Mouse (Mus musculus) MEL (cell line): ENCODE measurements at regions not wholly inside any gene's neighbourhood (a gene's known extent, or its start where the extent isn't known, plus 50 kb on each side); places are given as distances from the start of the nearest gene placed in this dataset.

Source experiments
- CHD1 ChIP-seq: IDR thresholded peaks from 2 replicates; pipeline ENCODE4 v1.6.1; 2012; ENCODE audit warnings: low read depth, mild to moderate bottlenecking, inconsistent platforms, low read length, improper control_type of control experiment
- CTCF ChIP-seq, 3 experiments: IDR thresholded peaks in 2 of 3; conservative IDR thresholded peaks in 1 of 3; 2 replicates each; pipeline ENCODE4 v1.5.1; 2011 to 2012; ENCODE audit warnings: low read length in 3 of 3, low read depth in 2 of 3, mild to moderate bottlenecking in 2 of 3, improper control_type of control experiment in 1 of 3, inconsistent platforms in 1 of 3, mixed read lengths in 1 of 3, moderate library complexity in 1 of 3; ENCODE audit not compliant: control insufficient read depth in 1 of 3, insufficient read depth in 1 of 3, poor library complexity in 1 of 3, severe bottlenecking in 1 of 3
- EP300 ChIP-seq, 2 experiments: IDR thresholded peaks; 2 replicates each; pipeline ENCODE4 v1.6.1; 2011; ENCODE audit warnings: improper control_type of control experiment in 2 of 2, low read length in 2 of 2, low read depth in 1 of 2, mild to moderate bottlenecking in 1 of 2
- GABPA ChIP-seq: IDR thresholded peaks from 2 replicates; pipeline ENCODE4 v1.6.1; 2012; ENCODE audit warnings: low read depth, mild to moderate bottlenecking, inconsistent platforms, low read length, improper control_type of control experiment, moderate library complexity
- NRF1 ChIP-seq: IDR thresholded peaks from 2 replicates; pipeline ENCODE4 v1.6.1; 2014; ENCODE audit warnings: low read depth, mild to moderate bottlenecking, inconsistent platforms, low read length, improper control_type of control experiment, moderate library complexity; ENCODE audit not compliant: poor library complexity, insufficient read depth, severe bottlenecking
- POLR2A ChIP-seq, 2 experiments: IDR thresholded peaks; 2 replicates each; pipeline ENCODE4 v1.6.1; 2011 to 2012; ENCODE audit warnings: low read length in 2 of 2, mild to moderate bottlenecking in 2 of 2, control low read depth in 1 of 2, improper control_type of control experiment in 1 of 2, low read depth in 1 of 2, moderate library complexity in 1 of 2; ENCODE audit not compliant: control insufficient read depth in 1 of 2, insufficient read depth in 1 of 2, poor library complexity in 1 of 2
- RAD21 ChIP-seq: IDR thresholded peaks from 2 replicates; pipeline ENCODE4 v1.6.1; 2011; ENCODE audit warnings: mild to moderate bottlenecking, low read depth, low read length, improper control_type of control experiment
- TAL1 ChIP-seq: IDR thresholded peaks from 2 replicates; pipeline ENCODE4 v1.6.1; 2012; ENCODE audit warnings: mild to moderate bottlenecking, inconsistent platforms, low read length, moderate library complexity, mixed read lengths
- TCF12 ChIP-seq: IDR thresholded peaks from 2 replicates; pipeline ENCODE4 v1.6.1; 2014; ENCODE audit warnings: low read depth, mild to moderate bottlenecking, inconsistent platforms, low read length, improper control_type of control experiment, moderate library complexity
- UBTF ChIP-seq: IDR thresholded peaks from 2 replicates; pipeline ENCODE4 v1.6.1; 2012; ENCODE audit warnings: low read depth, mild to moderate bottlenecking, inconsistent platforms, low read length, improper control_type of control experiment, moderate library complexity, borderline replicate concordance; ENCODE audit not compliant: insufficient read depth
- USF1 ChIP-seq: IDR thresholded peaks from 2 replicates; pipeline ENCODE4 v1.6.1; 2014; ENCODE audit warnings: low read depth, mild to moderate bottlenecking, inconsistent platforms, low read length, improper control_type of control experiment, moderate library complexity
- ZC3H11A ChIP-seq: IDR thresholded peaks from 2 replicates; pipeline ENCODE4 v1.6.1; 2012; ENCODE audit warnings: low read depth, mild to moderate bottlenecking, inconsistent platforms, low read length, improper control_type of control experiment
- ZKSCAN1 ChIP-seq: IDR thresholded peaks from 2 replicates; pipeline ENCODE4 v1.6.1; 2012; ENCODE audit warnings: low read depth, mild to moderate bottlenecking, inconsistent platforms, low read length, improper control_type of control experiment, moderate library complexity

- no peak for TF ChIP-seq TAL1
- TF ChIP-seq UBTF: no peak
- no peak for TF ChIP-seq CTCF (IDR thresholded peaks at IDR 0.05 in 2 of 3, conservative IDR thresholded peaks at IDR 0.05 in 1 of 3; ENCODE audit: control insufficient read depth in 1 of 3, insufficient read depth in 1 of 3, low read depth in 2 of 3, low read length in 3 of 3, poor library complexity in 1 of 3, severe bottlenecking in 1 of 3)
- no peak for TF ChIP-seq NRF1
- no peak for TF ChIP-seq TCF12
- TF ChIP-seq RAD21: no peak
- no peak for TF ChIP-seq ZC3H11A
- 0 out of 4 replicates have a peak, but pooled peaks of 1 of the 2 experiments have one; percentile 31 for TF ChIP-seq POLR2A (IDR thresholded peaks at IDR 0.05; ENCODE audit: control insufficient read depth in 1 of 2, insufficient read depth in 1 of 2, low read depth in 1 of 2, low read length in 2 of 2, poor library complexity in 1 of 2)
- TF ChIP-seq CHD1: no peak
- TF ChIP-seq EP300 (IDR thresholded peaks at IDR 0.05; ENCODE audit: low read depth in 1 of 2, low read length in 2 of 2): no peak
- TF ChIP-seq GABPA: no peak
- TF ChIP-seq ZKSCAN1: no peak
- no peak for TF ChIP-seq USF1
These were observed 54.2 kb upstream of the Chd2 start for GRCm38 (mm10) chr7:73595860-73596259.
